Mouse (Mus musculus) frontal cortex, adult 2 months (tissue): Measurements from ENCODE around the gene Gpha2. TPM values are rescaled to one million over a fixed set of nuclear protein-coding genes. Genes with fewer than 3 reads are reported as not detected.

ENCODE experiments used
- DNase-seq, 2 experiments: peaks; one replicate each; pipeline ENCODE4 v3.0.0; 2022; ENCODE audit warnings: low spot score in 1 of 2; ENCODE audit errors: extremely low spot score in 1 of 2
- polyA plus RNA-seq: library from polyadenylated mRNA; depleted of rRNA; stranded (reverse); fragments of >200 nt; gene quantifications from 2 replicates; pipeline ENCODE4 v1.2.3, GENCODE M21; 2012; rRNA removed

Gpha2 gene
- polyA plus RNA-seq, 1 experiment = not detected

DNA sequence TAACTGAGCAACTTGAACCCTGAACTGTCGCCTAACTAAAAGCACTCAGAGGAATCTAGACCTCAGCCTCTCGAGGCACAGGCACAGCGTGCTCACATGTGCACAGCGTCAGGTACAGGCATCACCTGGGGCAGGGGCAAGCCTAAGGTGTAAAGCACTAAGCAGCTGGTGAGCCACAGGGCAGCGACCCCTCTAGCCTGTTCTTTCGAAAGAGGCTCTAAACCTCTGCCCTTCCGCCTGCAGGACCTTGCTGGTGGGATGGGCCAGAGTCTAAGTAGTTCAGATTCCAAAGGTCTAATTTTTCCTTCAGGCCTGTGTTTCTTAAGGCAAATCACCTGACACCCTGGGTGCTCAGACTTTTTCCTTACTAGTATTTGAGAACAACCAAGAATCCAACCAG is 45.9 kb downstream of the Gpha2 start:
- DNase-seq = no peak

DNA sequence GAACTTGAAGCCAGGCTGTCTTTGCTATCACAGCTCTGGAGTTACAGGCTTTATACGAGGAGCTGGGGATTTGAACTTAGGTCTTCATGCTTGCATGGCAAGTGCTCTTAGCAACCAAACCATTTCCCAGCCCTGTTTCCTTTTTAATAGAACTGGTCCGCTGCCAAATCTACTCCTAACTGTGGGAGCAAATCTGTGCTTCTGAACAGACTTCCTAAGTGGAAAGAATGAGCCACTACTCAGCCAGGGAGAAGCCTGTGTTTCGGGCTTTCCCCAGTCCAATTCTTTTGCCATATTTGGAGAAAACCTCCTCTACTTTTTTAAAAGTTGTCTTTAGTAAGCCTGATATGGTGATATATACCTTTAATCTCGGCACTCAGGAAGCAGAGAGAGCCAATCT is 46.6 kb downstream of the Gpha2 start:
- peak in 1 of 2 experiments; percentile 74 for DNase-seq

- DNase-seq = no peak
These were observed 47.4 kb downstream of the Gpha2 start for GRCm38 (mm10) chr19:6273592-6273991.

DNA sequence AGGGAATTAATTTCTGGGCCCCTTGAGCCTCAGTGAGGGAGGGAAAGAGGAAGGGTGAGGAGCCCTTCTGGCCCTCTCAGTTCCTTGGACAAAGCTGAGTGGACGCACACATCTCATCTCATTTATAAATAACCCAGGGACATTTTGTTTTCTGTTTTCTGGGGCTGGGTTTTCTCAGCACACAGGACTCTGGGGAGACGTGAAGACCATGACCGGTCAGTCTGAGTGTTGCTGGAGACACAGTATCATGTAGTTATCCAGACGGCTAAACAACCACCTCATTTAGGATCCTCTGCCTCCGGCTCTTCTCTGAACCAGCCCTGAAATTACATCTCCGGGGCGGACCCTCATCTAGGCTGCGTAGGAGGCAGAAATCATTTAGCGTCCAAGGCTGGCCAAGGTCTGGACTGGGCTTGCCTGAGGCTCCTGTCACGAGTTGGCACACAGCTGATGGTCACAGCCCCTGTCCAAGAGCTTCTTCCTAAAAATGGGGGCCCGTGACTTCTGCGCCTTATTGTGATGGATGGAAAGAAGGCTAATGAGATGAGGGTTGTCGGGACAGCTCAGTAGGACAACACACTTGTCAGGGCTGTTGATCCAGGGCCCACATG is 47.9 kb downstream of the Gpha2 start:
- no peak for DNase-seq

DNA sequence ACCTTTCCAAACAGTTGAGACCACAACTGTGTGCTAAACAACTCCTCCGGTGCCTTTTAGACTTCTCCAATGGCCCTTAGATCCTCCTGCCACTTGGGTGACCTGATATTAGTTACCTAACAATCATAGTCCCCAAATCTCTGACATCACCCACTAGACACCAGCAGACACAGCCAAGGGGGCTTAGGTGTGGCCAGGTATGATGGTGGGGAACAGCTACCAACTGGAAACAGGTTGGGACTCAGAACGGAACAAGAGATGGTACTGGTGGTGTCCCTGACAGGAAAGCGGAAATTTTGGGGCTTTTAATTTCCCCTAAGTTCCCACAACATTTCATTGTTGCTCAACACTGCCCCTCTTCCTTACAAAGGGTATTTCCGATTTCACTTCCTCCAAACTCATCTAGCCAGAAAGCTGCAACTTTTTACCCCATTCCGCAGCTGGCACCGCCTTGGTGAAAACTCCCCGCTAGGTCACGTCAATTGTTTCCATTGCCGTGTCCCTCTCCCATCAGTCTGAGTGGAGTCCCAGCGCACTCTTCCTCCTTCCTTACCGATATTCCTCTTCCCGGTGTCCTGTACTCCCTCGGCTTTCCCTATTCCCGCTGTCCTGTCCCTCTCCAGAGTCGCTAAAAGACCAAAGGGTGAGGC is 49.7 kb downstream of the Gpha2 start:
- DNase-seq = no peak

- peak; percentile 95 to 97 for DNase-seq
These were observed 50.5 kb downstream of the Gpha2 start, which contains the start of gene Ehd1 for GRCm38 (mm10) chr19:6276426-6277421. Gene Ehd1, plus strand, starts transcription at chr19:6276725.

Other genes starting within 250 kb of the Gpha2 start
- gene Slc22a20, start 240.2 kb upstream of the Gpha2 start, polyA plus RNA-seq = 0.42 TPM in 1 of 2 replicates, not detected in the other
- 15.0 and 16.3 TPM in 2 replicates for gene Capn1, start 210.5 kb upstream of the Gpha2 start, polyA plus RNA-seq
- 29.2 and 34.1 TPM in 2 replicates for gene Syvn1, start 179.8 kb upstream of the Gpha2 start, polyA plus RNA-seq
- 44.3 and 44.4 TPM in 2 replicates for gene Mrpl49, start 168.6 kb upstream of the Gpha2 start, polyA plus RNA-seq
- 873 and 951 TPM in 2 replicates for gene Fau, start 168.5 kb upstream of the Gpha2 start, polyA plus RNA-seq
- gene Znhit2, start 165.2 kb upstream of the Gpha2 start, polyA plus RNA-seq = 48.4 and 51.7 TPM in 2 replicates
- gene Tm7sf2, start 158.0 kb upstream of the Gpha2 start, polyA plus RNA-seq = 50.2 and 52.4 TPM in 2 replicates
- 98.8 and 105 TPM in 2 replicates for gene Vps51, start 149.1 kb upstream of the Gpha2 start, polyA plus RNA-seq
- not detected in 2 replicates for gene Tmem262, start 146.3 kb upstream of the Gpha2 start, polyA plus RNA-seq
- gene Gm28374, start 144.1 kb upstream of the Gpha2 start, polyA plus RNA-seq = 0.48 and 1.4 TPM in 2 replicates
- 83.9 and 89.7 TPM in 2 replicates for gene Zfpl1, start 141.4 kb upstream of the Gpha2 start, polyA plus RNA-seq
- gene Cdca5, start 141.4 kb upstream of the Gpha2 start, polyA plus RNA-seq = 0.22 and 0.46 TPM in 2 replicates
- not detected in 2 replicates for gene AC131692.1, start 132.0 kb upstream of the Gpha2 start, polyA plus RNA-seq
- gene Naaladl1, start 120.6 kb upstream of the Gpha2 start, polyA plus RNA-seq = 0.26 and 0.32 TPM in 2 replicates
- gene Sac3d1, start 107.7 kb upstream of the Gpha2 start, polyA plus RNA-seq = 24.2 and 29.4 TPM in 2 replicates
- 63.5 and 65.2 TPM in 2 replicates for gene Snx15, start 98.1 kb upstream of the Gpha2 start, polyA plus RNA-seq
- 0.54 and 0.63 TPM in 2 replicates for gene Batf2, start 85.4 kb upstream of the Gpha2 start, polyA plus RNA-seq
- 123 and 135 TPM in 2 replicates for gene Arl2, start 84.8 kb upstream of the Gpha2 start, polyA plus RNA-seq
- gene Majin, start 42.0 kb upstream of the Gpha2 start, polyA plus RNA-seq = 0.14 TPM in 1 of 2 replicates, not detected in the other
- 137 and 141 TPM in 2 replicates for gene Ppp2r5b, start 9.5 kb downstream of the Gpha2 start, polyA plus RNA-seq
- gene Atg2a, start 15.3 kb downstream of the Gpha2 start, polyA plus RNA-seq = 29.3 and 31.2 TPM in 2 replicates
- 48.4 and 49.3 TPM in 2 replicates for gene Ehd1, start 50.3 kb downstream of the Gpha2 start, polyA plus RNA-seq
- gene Cdc42bpg, start 80.1 kb downstream of the Gpha2 start, polyA plus RNA-seq = 3.2 and 3.3 TPM in 2 replicates
- 67.6 and 68.4 TPM in 2 replicates for gene Men1, start 108.6 kb downstream of the Gpha2 start, polyA plus RNA-seq
- gene Map4k2, start 114.8 kb downstream of the Gpha2 start, polyA plus RNA-seq = 193 and 205 TPM in 2 replicates
- gene Sf1, start 137.3 kb downstream of the Gpha2 start, polyA plus RNA-seq = 179 and 186 TPM in 2 replicates
- 39.0 and 54.8 TPM in 2 replicates for gene Pygm, start 158.0 kb downstream of the Gpha2 start, polyA plus RNA-seq
- 70.0 and 74.0 TPM in 2 replicates for gene Rasgrp2, start 173.0 kb downstream of the Gpha2 start, polyA plus RNA-seq
- gene Nrxn2, start 192.4 kb downstream of the Gpha2 start, polyA plus RNA-seq = 393 and 395 TPM in 2 replicates